Mouse (Mus musculus) ES-Bruce4 (cell line): ENCODE measurements at regions not wholly inside any gene's neighbourhood (a gene's known extent, or its start where the extent isn't known, plus 50 kb on each side); places are given as distances from the start of the nearest gene placed in this dataset.

Experiments
- H3K27ac ChIP-seq: 2 replicates; pipeline ENCODE4 v1.5.1; 2012; ENCODE audit warnings: low read length, inconsistent platforms; ENCODE audit not compliant: insufficient read depth
- H3K27me3 ChIP-seq: 2 replicates; pipeline ENCODE4 v1.6.1; 2012; ENCODE audit warnings: mild to moderate bottlenecking, low read length, inconsistent platforms; ENCODE audit not compliant: control insufficient read depth, poor library complexity, insufficient read depth, severe bottlenecking
- H3K36me3 ChIP-seq: 2 replicates; pipeline ENCODE4 v1.6.1; 2012; ENCODE audit warnings: inconsistent platforms, mild to moderate bottlenecking, low read length, moderate library complexity; ENCODE audit not compliant: control insufficient read depth, poor library complexity, insufficient read depth, severe bottlenecking
- H3K4me1 ChIP-seq: one replicate; pipeline ENCODE4 v1.8.1; 2011; ENCODE audit warnings: low read length; ENCODE audit not compliant: control insufficient read depth, insufficient read depth
- H3K4me3 ChIP-seq: 2 replicates; pipeline ENCODE4 v1.5.1; 2011; ENCODE audit warnings: low read depth, mild to moderate bottlenecking, low read length
- H3K9ac ChIP-seq: 2 replicates; pipeline ENCODE4 v1.6.1; 2012; ENCODE audit warnings: low read depth, mild to moderate bottlenecking, inconsistent platforms; ENCODE audit not compliant: poor library complexity, severe bottlenecking
- H3K9me3 ChIP-seq: replicated peaks from 2 replicates; pipeline ENCODE4 v1.6.1; 2012; ENCODE audit warnings: mild to moderate bottlenecking, low read length, inconsistent platforms; ENCODE audit not compliant: control insufficient read depth, poor library complexity, insufficient read depth, severe bottlenecking
- CTCF ChIP-seq: IDR thresholded peaks from one replicate; pipeline ENCODE4 v1.8.1; 2011; ENCODE audit warnings: low read depth, low read length
- EP300 ChIP-seq: IDR thresholded peaks from 2 replicates; pipeline ENCODE4 v1.6.1; 2011; ENCODE audit warnings: low read depth, low read length; ENCODE audit not compliant: insufficient read depth
- POLR2A ChIP-seq: IDR thresholded peaks from one replicate; pipeline ENCODE4 v1.8.1; 2011; ENCODE audit warnings: low read length; ENCODE audit not compliant: insufficient read depth

GRCm38 (mm10) chr9:100404426-100404825 is 82.2 kb downstream of the Il20rb start:
- Histone ChIP-seq H3K27ac (no peak overlapping the region), H3K27me3 (no peaks in the 10 kb centered on the region), H3K4me1 (no peaks in the 10 kb centered on the region), H3K36me3 (no peaks in the 10 kb centered on the region), H3K9me3 (no peaks in the 10 kb centered on the region), H3K4me3 (no peak overlapping the region), H3K9ac (no peak overlapping the region)
- TF ChIP-seq POLR2A: no peak
- TF ChIP-seq CTCF: no peak
- TF ChIP-seq EP300: no peak

GRCm38 (mm10) chr9:100400366-100400765 is 86.2 kb downstream of the Il20rb start:
- Histone ChIP-seq H3K4me3 (no peak overlapping the region), H3K27ac (no peak overlapping the region), H3K9me3 (no peaks in the 10 kb centered on the region), H3K27me3 (no peaks in the 10 kb centered on the region), H3K4me1 (no peaks in the 10 kb centered on the region), H3K9ac (no peak overlapping the region), H3K36me3 (no peaks in the 10 kb centered on the region)
- no peak for TF ChIP-seq POLR2A
- no peak for TF ChIP-seq CTCF
- no peak for TF ChIP-seq EP300

- H3K9me3 ChIP-seq: peaks cover 10% of the 10 kb centered on the region; the same call in 1 of the 2 replicates
- no peak for TF ChIP-seq POLR2A
- no peak for TF ChIP-seq CTCF
- H3K4me1 ChIP-seq: peaks cover 2% of the 10 kb centered on the region
- no peak overlapping the region for H3K27ac ChIP-seq
- H3K9ac ChIP-seq: no peak overlapping the region
- no peaks in the 10 kb centered on the region for H3K36me3 ChIP-seq
- no peak overlapping the region for H3K4me3 ChIP-seq
- no peaks in the 10 kb centered on the region for H3K27me3 ChIP-seq
Measured at GRCm38 (mm10) chr9:100396340-100396910, 90.2 kb downstream of the Il20rb start.

- H3K36me3 ChIP-seq: no peaks in the 10 kb centered on the region
- H3K9me3 ChIP-seq: peaks cover 15% of the 10 kb centered on the region; the same call in 1 of the 2 replicates
- peaks cover 2% of the 10 kb centered on the region for H3K4me1 ChIP-seq
- H3K27me3 ChIP-seq: no peaks in the 10 kb centered on the region
- H3K4me3 ChIP-seq: no peak overlapping the region
- no peak overlapping the region for H3K27ac ChIP-seq
- TF ChIP-seq EP300 (no peak), CTCF (peak; percentile 89)
- H3K9ac ChIP-seq: no peak overlapping the region
Measured at GRCm38 (mm10) chr9:100395711-100396110, 90.9 kb downstream of the Il20rb start.

- Histone ChIP-seq H3K4me1 (peaks cover 2% of the 10 kb centered on the region), H3K27ac (no peak overlapping the region), H3K9me3 (peaks cover 15% of the 10 kb centered on the region; the same call in 1 of the 2 replicates), H3K27me3 (no peaks in the 10 kb centered on the region), H3K36me3 (no peaks in the 10 kb centered on the region), H3K9ac (no peak overlapping the region), H3K4me3 (no peak overlapping the region)
- TF ChIP-seq EP300: no peak
- no peak for TF ChIP-seq POLR2A
- TF ChIP-seq CTCF: no peak
Measured at GRCm38 (mm10) chr9:100394632-100395031, 92.0 kb downstream of the Il20rb start.

- peaks cover 2% of the 10 kb centered on the region for H3K4me1 ChIP-seq
- TF ChIP-seq CTCF: no peak
- TF ChIP-seq POLR2A: no peak
- TF ChIP-seq EP300: no peak
- no peak overlapping the region for H3K4me3 ChIP-seq
- H3K9me3 ChIP-seq: peaks cover 15% of the 10 kb centered on the region; the same call in 1 of the 2 replicates
- H3K9ac ChIP-seq: no peak overlapping the region
- no peaks in the 10 kb centered on the region for H3K27me3 ChIP-seq
- no peak overlapping the region for H3K27ac ChIP-seq
- H3K36me3 ChIP-seq: no peaks in the 10 kb centered on the region
Measured at GRCm38 (mm10) chr9:100394166-100394565, 92.4 kb downstream of the Il20rb start.
